Mouse (Mus musculus) intestine, postnatal 0 days (tissue): ENCODE measurements at regions not wholly inside any gene's neighbourhood (a gene's known extent, or its start where the extent isn't known, plus 50 kb on each side); places are given as distances from the start of the nearest gene placed in this dataset.

Experiments used
- ATAC-seq: fragments of 200-750 bp; cut with Nextera tagmentation; 2 replicates; pipeline ENCODE4 v1.8.0; 2017; ENCODE audit warnings: mild to moderate bottlenecking, moderate TSS enrichment, moderate library complexity
- H3K27ac ChIP-seq: fragments of 300-500 bp; sonication (generic); 2 replicates; pipeline ENCODE4 v1.5.1; 2014; ENCODE audit warnings: mild to moderate bottlenecking, low read depth, low read length, moderate library complexity
- H3K27me3 ChIP-seq: fragments of 300-500 bp; sonication (generic); replicated peaks from 2 replicates; pipeline ENCODE4 v1.6.1; 2014; ENCODE audit warnings: low read length, mixed read lengths; ENCODE audit not compliant: control insufficient read depth, insufficient read depth
- H3K36me3 ChIP-seq: fragments of 300-500 bp; sonication (generic); 2 replicates; pipeline ENCODE4 v1.6.1; 2014; ENCODE audit warnings: mild to moderate bottlenecking, moderate library complexity; ENCODE audit not compliant: control insufficient read depth, insufficient read depth
- H3K4me1 ChIP-seq: fragments of 300-500 bp; sonication (generic); replicated peaks from 2 replicates; pipeline ENCODE4 v1.6.1; 2014; ENCODE audit warnings: antibody characterized with exemption, low read length, mixed read lengths; ENCODE audit not compliant: control insufficient read depth, insufficient read depth
- H3K4me2 ChIP-seq: fragments of 300-500 bp; sonication (generic); replicated peaks from 2 replicates; pipeline ENCODE4 v1.6.1; 2014; ENCODE audit warnings: low read depth, mild to moderate bottlenecking, moderate library complexity
- H3K4me3 ChIP-seq: fragments of 300-500 bp; sonication (generic); 2 replicates; pipeline ENCODE4 v1.5.1; 2014; ENCODE audit warnings: low read depth, low read length
- H3K9ac ChIP-seq: fragments of 300-500 bp; sonication (generic); 2 replicates; pipeline ENCODE4 v1.6.1; 2014; ENCODE audit warnings: mild to moderate bottlenecking, low read depth, low read length
- H3K9me3 ChIP-seq: fragments of 300-500 bp; sonication (generic); 2 replicates; pipeline ENCODE4 v1.6.1; 2016; ENCODE audit warnings: mixed run types; ENCODE audit not compliant: control insufficient read depth
- CTCF ChIP-seq: sonication (generic); IDR thresholded peaks from 2 replicates; pipeline ENCODE4 v1.5.1; 2016; ENCODE audit warnings: low read depth, mild to moderate bottlenecking, control low read depth, antibody characterized with exemption, moderate library complexity
- WGBS: fragments of 180-500 bp; shearing (Covaris S2); extraction: QIAGEN DNeasy Blood & Tissue Kit; methylation state at CpG from one replicate; pipeline ENCODE4 v1.1.7; 2014; 5-methylcytosine and 5-hydroxymethylcytosine counted together

- Histone ChIP-seq H3K4me1 (no peaks in the 10 kb centered on the region), H3K9me3 (no peaks in the 10 kb centered on the region), H3K4me2 (no peak overlapping the region), H3K4me3 (no peak overlapping the region), H3K36me3 (no peaks in the 10 kb centered on the region), H3K27ac (no peak overlapping the region), H3K27me3 (no peaks in the 10 kb centered on the region), H3K9ac (no peak overlapping the region)
- 28% methylated on average over 5 of the region's 5 CpGs for WGBS
- ATAC-seq, result no peak
- TF ChIP-seq CTCF, result no peak
Observed at GRCm38 (mm10) chr9:47474776-47475175, 55.2 kb upstream of the Cadm1 start.

GRCm38 (mm10) chr9:47477889-47478288 is 52.1 kb upstream of the Cadm1 start:
- ATAC-seq, result no peak
- no peak for TF ChIP-seq CTCF
- no peaks in the 10 kb centered on the region for H3K4me1 ChIP-seq
- no peak overlapping the region for H3K4me3 ChIP-seq
- H3K27me3 ChIP-seq, result no peaks in the 10 kb centered on the region
- WGBS, result 88% methylated on average over 2 of the region's 2 CpGs
- H3K9ac ChIP-seq, result no peak overlapping the region
- no peak overlapping the region for H3K4me2 ChIP-seq
- H3K36me3 ChIP-seq, result no peaks in the 10 kb centered on the region
- H3K9me3 ChIP-seq, result no peaks in the 10 kb centered on the region
- no peak overlapping the region for H3K27ac ChIP-seq
